Mouse (Mus musculus): ENCODE measurements around the gene Tex9.

GRCm38 (mm10) chr9:72441927-72442715 is 49.9 kb downstream of the Tex9 start:
- TF ChIP-seq CTCF (IDR thresholded peaks at IDR 0.05; ENCODE audit: borderline replicate concordance, insufficient read depth, low read depth, low read length) (no peak), POLR2A (IDR thresholded peaks at IDR 0.05; ENCODE audit: borderline replicate concordance, insufficient read depth, low read length) (no peak)
